Comparison of ENCODE assay signal across 8 mouse cellular contexts in genomic region chr1:80180767-80181413, GRCm38 (mm10). TPM values are rescaled to one million over a fixed set of nuclear protein-coding genes. Genes with fewer than 3 reads are reported as not detected.
DNase-seq lines count a peak whose midpoint lies in the region; ATAC-seq and TF ChIP-seq lines count a peak whose summit lies in the region.

No protein-coding gene starts in this region.

- no peak for TF ChIP-seq CTCF in thymus, adult 2 months (IDR thresholded peaks at IDR 0.05; ENCODE audit: borderline replicate concordance, control insufficient read depth, extremely low read depth, insufficient read depth, low read length, poor library complexity)

- no peak overlapping the region for H3K4me2 ChIP-seq in embryonic facial prominence, embryonic 11.5 days (ENCODE audit: low read depth, low read length)
- H3K4me2 ChIP-seq in hindbrain, embryonic 11.5 days (replicated peaks; ENCODE audit: low read depth, low read length): no peak overlapping the region

- WGBS in thymus, adult 2 months: 45% methylated on average over 13 of the region's 13 CpGs
- WGBS in embryonic facial prominence, embryonic 11.5 days: 42% methylated on average over 13 of the region's 13 CpGs
- 39% methylated on average over 13 of the region's 13 CpGs for WGBS in hindbrain, embryonic 11.5 days

- no peak overlapping the region for H3K9ac ChIP-seq in embryonic facial prominence, embryonic 11.5 days (replicated peaks; ENCODE audit: low read length)
- H3K9ac ChIP-seq in hindbrain, embryonic 11.5 days (ENCODE audit: low read depth, low read length): no peak overlapping the region

- peak; percentile 61 for DNase-seq in thymus, adult 2 months
- no peak for DNase-seq in thymus, adult 18-20 months
- peak; percentile 25 to 40 for DNase-seq in adrenal gland, postnatal 36 days
- peak; percentile 81 for DNase-seq in embryonic facial prominence, embryonic 11.5 days (ENCODE audit: low spot score)
- peak; percentile 81 for DNase-seq in hindbrain, embryonic 11.5 days (ENCODE audit: low spot score)
- DNase-seq in left cerebral cortex, postnatal 25 days (ENCODE audit: low spot score in 2 of 2): peak; percentile 73 to 83
- peak; percentile 36 for DNase-seq in testis, postnatal 14 days (ENCODE audit: low spot score)

- intact Hi-C loops in left cerebral cortex, postnatal 25 days (cut with DNase I): loop anchor here (1.0 to 10.0 kb wide), 5 partner anchors 228 to 1124 kb away; no protein-coding TSS in a partner anchor

- no peak overlapping the region for H3K4me3 ChIP-seq in thymus, adult 2 months (ENCODE audit: control insufficient read depth, insufficient read depth, low read length)
- no peak overlapping the region for H3K4me3 ChIP-seq in embryonic facial prominence, embryonic 11.5 days (ENCODE audit: low read depth, low read length)
- H3K4me3 ChIP-seq in hindbrain, embryonic 11.5 days (ENCODE audit: low read depth, low read length): no peak overlapping the region

- H3K9me3 ChIP-seq in embryonic facial prominence, embryonic 11.5 days (replicated peaks; ENCODE audit: control insufficient read depth, low read length): no peaks in the 10 kb centered on the region
- no peaks in the 10 kb centered on the region for H3K9me3 ChIP-seq in hindbrain, embryonic 11.5 days (ENCODE audit: control insufficient read depth, low read length)

- H3K27ac ChIP-seq in thymus, adult 2 months (ENCODE audit: control insufficient read depth, insufficient read depth, low read length): no peak overlapping the region
- H3K27ac ChIP-seq in embryonic facial prominence, embryonic 11.5 days (replicated peaks; ENCODE audit: low read depth, low read length): no peak overlapping the region
- no peak overlapping the region for H3K27ac ChIP-seq in hindbrain, embryonic 11.5 days (ENCODE audit: low read depth, low read length)

- H3K27me3 ChIP-seq in thymus, adult 2 months (ENCODE audit: control insufficient read depth, insufficient read depth, low read length): no peaks in the 10 kb centered on the region
- H3K27me3 ChIP-seq in embryonic facial prominence, embryonic 11.5 days (ENCODE audit: control insufficient read depth, insufficient read depth, low read length): no peaks in the 10 kb centered on the region
- H3K27me3 ChIP-seq in hindbrain, embryonic 11.5 days (ENCODE audit: control insufficient read depth, insufficient read depth, low read length): no peaks in the 10 kb centered on the region

- ATAC-seq in embryonic facial prominence, embryonic 11.5 days (replicated peaks; ENCODE audit: insufficient number of reproducible peaks, low FRiP score, low TSS enrichment, low read depth): no peak
- ATAC-seq in hindbrain, embryonic 11.5 days (ENCODE audit: low FRiP score): peak; percentile 56; the same call in 1 of the 2 replicates
- ATAC-seq in monocyte, adult 5-6 weeks (replicated peaks; ENCODE audit: insufficient number of reproducible peaks, low FRiP score, low TSS enrichment, poor library complexity, severe bottlenecking): peak; percentile 73; the same call in 1 of the 2 replicates

- H3K4me1 ChIP-seq in thymus, adult 2 months (replicated peaks; ENCODE audit: control insufficient read depth, insufficient read depth, low read length): no peaks in the 10 kb centered on the region
- H3K4me1 ChIP-seq in embryonic facial prominence, embryonic 11.5 days (ENCODE audit: control insufficient read depth, insufficient read depth, low read length): no peaks in the 10 kb centered on the region
- no peaks in the 10 kb centered on the region for H3K4me1 ChIP-seq in hindbrain, embryonic 11.5 days (replicated peaks; ENCODE audit: control insufficient read depth, insufficient read depth, low read length)

- no peak for TF ChIP-seq POLR2A in thymus, adult 2 months (IDR thresholded peaks at IDR 0.05; ENCODE audit: control insufficient read depth, extremely low read depth, insufficient read depth, low read length, poor library complexity)

- no peaks in the 10 kb centered on the region for H3K36me3 ChIP-seq in thymus, adult 2 months (ENCODE audit: control insufficient read depth, insufficient read depth, low read length)
- H3K36me3 ChIP-seq in embryonic facial prominence, embryonic 11.5 days (replicated peaks; ENCODE audit: control insufficient read depth, insufficient read depth, low read depth, low read length): no peaks in the 10 kb centered on the region
- no peaks in the 10 kb centered on the region for H3K36me3 ChIP-seq in hindbrain, embryonic 11.5 days (ENCODE audit: control insufficient read depth, insufficient read depth, low read length)

RNA-seq across cellular contexts. Expression of gene Fam124b, which starts 37.4 kb away (rescaled TPM):
- polyA plus RNA-seq in thymus, adult 2 months (2012; rRNA removed): 0.20 and 0.39 TPM in 2 replicates
- under 1 TPM in 1 of 2 experiments, not detected in 1; 0.50 TPM for total RNA-seq in adrenal gland, postnatal 36 days (2021)
- polyA plus RNA-seq in embryonic facial prominence, embryonic 11.5 days (2014; fragmentation: Nextera tagmentation; extraction: Ambion mirVana): 0.86 TPM in 2 replicates
- 0.40 and 0.46 TPM in 2 replicates for polyA plus RNA-seq in hindbrain, embryonic 11.5 days (2014; fragmentation: Nextera tagmentation; extraction: Ambion mirVana)
- total RNA-seq in left cerebral cortex, postnatal 25 days (2021): under 1 TPM; 0.21 to 0.96 TPM
- 0.53 to 1.2 TPM in 2 of 3 replicates, not detected in the other for total RNA-seq in monocyte, adult 5-6 weeks (2017)

Comparison
In these comparisons a context has a peak if more than half of its experiments do, and no peak if none do; other contexts are left out.
1. DNase-seq: peak in thymus, adult 2 months (single experiment), adrenal gland, postnatal 36 days (2 of 2), embryonic facial prominence, embryonic 11.5 days (single experiment), hindbrain, embryonic 11.5 days (single experiment), left cerebral cortex, postnatal 25 days (2 of 2) and testis, postnatal 14 days (single experiment); none in thymus, adult 18-20 months (0 of 2).